Mouse (Mus musculus) CD8-positive naive resting alpha-beta T cell, adult 57 days (primary cell): ENCODE results near the gene Eif3k. TPM values are rescaled to one million over a fixed set of nuclear protein-coding genes. Genes with fewer than 3 reads are reported as not detected.

ENCODE experiments used
- total RNA-seq: library from RNA; stranded (reverse); gene quantifications from one replicate; pipeline ENCODE4 v1.2.4, GENCODE M21; 2023

Eif3k gene
- total RNA-seq, result 317 TPM

GRCm38 (mm10) chr7:28981651-28982273, at the start of gene Eif3k, which contains the start of gene Map4k1:
Eif3k (minus strand) TSS chr7:28981864.
Map4k1 (plus strand) TSS chr7:28982050.

GRCm38 (mm10) chr7:28961927-28962670, 19.6 kb downstream of the Eif3k start, which contains the start of gene Actn4:
Actn4 (minus strand) TSS chr7:28962340.

Other genes starting within 250 kb of the Eif3k start
- 27.1 TPM for gene Mrps12, start 240.0 kb downstream of the Eif3k start, total RNA-seq
- 18.2 TPM for gene Sars2, start 239.9 kb downstream of the Eif3k start, total RNA-seq
- gene Ccer2, start 225.7 kb downstream of the Eif3k start, total RNA-seq, result not detected
- 51.1 TPM for gene Sirt2, start 215.1 kb downstream of the Eif3k start, total RNA-seq
- 48.3 TPM for gene Nfkbib, start 214.4 kb downstream of the Eif3k start, total RNA-seq
- gene Rinl, start 192.9 kb downstream of the Eif3k start, total RNA-seq, result 126 TPM
- 641 TPM for gene Hnrnpl, start 173.3 kb downstream of the Eif3k start, total RNA-seq
- gene Ech1, start 156.6 kb downstream of the Eif3k start, total RNA-seq, result 50.1 TPM
- gene Lgals4, start 148.0 kb downstream of the Eif3k start, total RNA-seq, result 9.6 TPM
- gene Lgals7, start 118.0 kb downstream of the Eif3k start, total RNA-seq, result not detected
- gene Capn12, start 100.4 kb downstream of the Eif3k start, total RNA-seq, result not detected
- gene Actn4, start 19.5 kb downstream of the Eif3k start, total RNA-seq, result 149 TPM
- gene Map4k1, start 186 bp upstream of the Eif3k start, total RNA-seq, result 104 TPM
- 0.09 TPM for gene Ryr1, start 143.3 kb upstream of the Eif3k start, total RNA-seq
- 2.7 TPM for gene Rasgrp4, start 153.0 kb upstream of the Eif3k start, total RNA-seq
- gene Fam98c, start 174.4 kb upstream of the Eif3k start, total RNA-seq, result 34.4 TPM
- not detected for gene Ggn, start 188.3 kb upstream of the Eif3k start, total RNA-seq
- gene Spred3, start 188.5 kb upstream of the Eif3k start, total RNA-seq, result 2.6 TPM
- gene Psmd8, start 198.8 kb upstream of the Eif3k start, total RNA-seq, result 144 TPM
- 0.83 TPM for gene Catsperg1, start 232.2 kb upstream of the Eif3k start, total RNA-seq